Mouse (Mus musculus) Patski (cell line): ENCODE measurements around the gene Eno4. TPM values are rescaled to one million over a fixed set of nuclear protein-coding genes. Genes with fewer than 3 reads are reported as not detected.

ENCODE experiments used
- ATAC-seq: fragments of 100-300 bp; one replicate; pipeline ENCODE4 v1.8.0; 2021
- CTCF ChIA-PET: fragments of 350-600 bp; sonication (Branson Sonifier 250); formaldehyde crosslinking; loops from one replicate; lab custom pipeline; 2022; ENCODE audit warnings: inconsistent platforms; lab: Charles Lee
- POLR2A ChIA-PET: fragments of 350-600 bp; sonication (Branson Sonifier 250); formaldehyde crosslinking; loops from one replicate; lab custom pipeline; 2022; ENCODE audit warnings: antibody characterized with exemption, inconsistent platforms; lab: Charles Lee
- DNase-seq: peaks from one replicate; pipeline ENCODE4 v3.0.0-alpha.2; 2011; ENCODE audit warnings: low read depth, low spot score
- H3K27me3 ChIP-seq: fragments of 371-371 bp; one replicate; pipeline ENCODE4 v1.5.1; 2021
- CTCF ChIP-seq: fragments of 100-300 bp; IDR thresholded peaks from one replicate; pipeline ENCODE4 v1.5.1; 2021
- in situ Hi-C: fragments of 300-500 bp; cut with MboI; formaldehyde crosslinking; loops from 3 replicates; pipeline ENCODE4 v1.11.1; 2018; ENCODE audit warnings: low pct_unique_long_range_greater_than_20kb, mixed read lengths
- polyA plus RNA-seq: library from polyadenylated mRNA; unstranded; gene quantifications from one replicate; pipeline ENCODE4 v1.2.3, GENCODE M21; 2021

The Eno4 gene
- polyA plus RNA-seq, 1 experiment from 2014 or later: 0.92 TPM

DNA sequence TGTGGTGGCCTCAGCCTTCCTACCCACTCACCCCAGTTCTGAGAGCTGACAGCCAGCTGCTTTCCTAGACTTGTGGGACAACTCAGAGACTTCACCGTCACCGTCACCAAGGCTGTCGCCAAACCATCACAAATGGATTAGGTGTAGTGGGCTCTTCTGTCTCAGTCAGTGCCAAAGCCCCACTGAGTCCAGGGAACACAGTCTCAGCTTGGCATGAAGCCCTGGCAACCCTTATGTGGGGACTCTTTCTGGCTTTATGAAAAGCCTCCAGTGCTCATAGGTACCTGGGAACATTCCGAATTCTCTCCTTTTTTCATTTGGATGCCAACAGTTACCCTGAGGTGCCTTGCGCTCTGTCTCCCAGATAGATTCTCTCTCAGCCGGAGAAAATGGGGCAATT lies 29.9 kb upstream of the Eno4 start:
- DNase-seq (no peak), ATAC-seq (no peak)
- no peak for TF ChIP-seq CTCF
- ChIA-PET POLR2A (no interaction called here), CTCF (interaction anchor here (3.8 to 3.9 kb wide), 3 partner anchors 10 to 295 kb away, joined by 16 to 36 read pairs (median 34); no protein-coding TSS in a partner anchor)
- peaks cover 44% of the 10 kb centered on the region for H3K27me3 ChIP-seq
- in situ Hi-C loops: loop anchor here (5.0 kb wide), 1 partner anchor 151 kb away; no protein-coding TSS in a partner anchor

DNA sequence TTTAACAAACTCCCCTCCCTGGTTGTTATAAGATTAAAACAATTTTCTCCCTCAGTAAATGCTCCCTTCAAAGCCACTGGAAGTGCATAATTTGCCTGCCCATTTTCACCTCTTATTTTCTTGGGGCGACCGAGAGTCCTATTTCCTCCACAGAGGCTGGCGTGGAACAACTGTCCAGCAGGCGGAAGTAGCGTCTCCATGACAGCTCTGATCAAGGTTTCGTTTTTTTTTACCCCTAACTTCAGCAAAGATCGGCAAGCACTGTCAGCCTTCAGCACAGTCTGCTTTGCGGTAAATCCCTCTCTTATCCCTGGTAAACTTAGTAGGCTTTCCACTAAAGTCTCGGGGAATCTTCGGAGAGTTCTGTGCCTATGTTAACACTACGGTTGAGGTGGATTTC lies 24.6 kb upstream of the Eno4 start:
- ATAC-seq (peak; percentile 40), DNase-seq (no peak)
- peak; percentile 57 for TF ChIP-seq CTCF
- CTCF ChIA-PET: no interaction called here
- peaks cover 34% of the 10 kb centered on the region for H3K27me3 ChIP-seq
- in situ Hi-C loops: loop anchor here (5.0 kb wide), 1 partner anchor 284 kb away; no protein-coding TSS in a partner anchor
- POLR2A ChIA-PET: no interaction called here

DNA sequence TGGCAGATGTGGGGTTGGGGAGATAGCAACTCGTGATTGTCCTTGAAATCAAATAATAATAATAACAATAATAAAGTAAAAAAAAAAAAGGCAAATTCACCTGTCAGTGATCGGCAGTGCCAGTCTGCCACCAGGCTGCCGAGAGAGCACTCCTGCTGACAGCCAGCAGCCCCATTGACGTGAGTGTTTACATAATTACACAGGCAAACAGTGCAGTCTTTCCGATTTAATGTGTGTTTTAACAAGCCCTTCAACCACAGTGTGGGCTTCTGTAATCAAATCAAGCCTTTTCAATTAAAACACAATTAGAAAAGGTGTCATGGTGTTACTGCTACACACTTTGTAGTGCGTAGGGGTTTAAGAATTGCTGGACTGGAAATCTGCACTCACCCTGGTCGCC lies 24.1 kb upstream of the Eno4 start:
- DNase-seq (no peak), ATAC-seq (no peak)
- H3K27me3 ChIP-seq: peaks cover 30% of the 10 kb centered on the region
- in situ Hi-C loops: loop anchor here (5.0 kb wide), 1 partner anchor 283 kb away; no protein-coding TSS in a partner anchor
- POLR2A ChIA-PET: no interaction called here
- CTCF ChIA-PET: interaction anchor here (0.9 kb wide), 1 partner anchor 278 kb away, joined by 3 read pairs; no protein-coding TSS in a partner anchor
- TF ChIP-seq CTCF: no peak

DNA sequence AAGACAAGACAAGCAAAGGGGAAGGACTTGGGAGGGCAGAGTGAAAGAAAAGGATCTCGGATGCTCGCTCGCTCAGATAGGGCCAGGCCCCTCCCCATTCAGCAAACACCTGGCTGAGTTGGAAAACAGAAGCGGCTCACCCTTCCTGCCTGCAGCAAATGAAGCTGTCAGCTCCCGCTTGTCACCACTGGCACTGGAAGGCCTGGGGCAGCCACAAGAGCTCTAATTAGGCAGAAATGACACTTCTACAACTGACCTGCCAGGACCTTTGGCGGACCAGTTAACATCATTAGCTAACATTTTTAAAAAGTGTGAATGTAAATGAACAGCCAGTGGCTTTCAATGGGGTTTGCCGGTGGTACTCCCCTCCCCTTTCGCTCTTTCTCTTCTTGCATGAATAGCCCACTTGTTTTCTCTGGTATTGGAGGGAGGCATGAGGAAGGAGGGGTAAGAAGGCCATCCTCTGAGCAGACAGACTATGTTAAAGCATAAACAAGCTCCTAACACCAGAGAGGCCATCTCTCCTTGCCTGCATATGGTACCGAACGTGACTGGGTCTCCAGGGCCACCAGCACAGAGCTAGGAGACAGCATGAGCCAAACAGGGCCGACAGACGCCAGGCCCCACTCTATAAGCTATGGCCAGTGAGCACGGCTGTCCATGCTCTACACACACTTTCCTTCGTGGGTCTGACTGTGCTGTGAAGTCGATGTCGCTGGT lies 12.0 kb upstream of the Eno4 start:
- POLR2A ChIA-PET: no interaction called here
- CTCF ChIA-PET: interaction anchor here (1.4 kb wide), 1 partner anchor 268 kb away, joined by 3 read pairs; no protein-coding TSS in a partner anchor
- ATAC-seq (no peak), DNase-seq (no peak)
- in situ Hi-C loops: no loop called here
- no peaks in the 10 kb centered on the region for H3K27me3 ChIP-seq
- no peak for TF ChIP-seq CTCF

DNA sequence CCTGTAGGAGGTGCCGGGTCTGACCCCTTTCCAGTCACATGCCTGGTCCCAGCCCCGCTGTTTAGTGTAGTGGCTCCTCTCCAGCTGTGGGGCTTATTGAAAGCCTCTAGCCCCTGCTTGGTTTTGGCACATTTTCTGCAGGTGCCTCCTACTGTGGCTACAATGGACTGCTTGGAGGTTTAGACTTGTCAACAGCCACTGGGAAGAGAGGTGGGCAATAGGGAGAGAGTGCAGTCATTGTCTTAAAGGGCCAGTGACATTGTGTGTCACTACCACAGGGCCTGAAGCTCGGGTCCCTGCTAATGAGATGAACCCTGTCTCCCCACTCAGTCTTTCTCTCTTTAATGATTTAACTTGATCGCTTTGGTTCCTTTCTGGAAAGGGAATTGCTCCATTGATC lies 10.2 kb upstream of the Eno4 start:
- no peak for DNase-seq
- in situ Hi-C loops: no loop called here
- no peak for TF ChIP-seq CTCF
- ChIA-PET POLR2A (no interaction called here), CTCF (interaction anchor here (2.6 kb wide), 1 partner anchor 10 kb away, joined by 7 read pairs; no protein-coding TSS in a partner anchor)
- ATAC-seq: no peak
- no peaks in the 10 kb centered on the region for H3K27me3 ChIP-seq

DNA sequence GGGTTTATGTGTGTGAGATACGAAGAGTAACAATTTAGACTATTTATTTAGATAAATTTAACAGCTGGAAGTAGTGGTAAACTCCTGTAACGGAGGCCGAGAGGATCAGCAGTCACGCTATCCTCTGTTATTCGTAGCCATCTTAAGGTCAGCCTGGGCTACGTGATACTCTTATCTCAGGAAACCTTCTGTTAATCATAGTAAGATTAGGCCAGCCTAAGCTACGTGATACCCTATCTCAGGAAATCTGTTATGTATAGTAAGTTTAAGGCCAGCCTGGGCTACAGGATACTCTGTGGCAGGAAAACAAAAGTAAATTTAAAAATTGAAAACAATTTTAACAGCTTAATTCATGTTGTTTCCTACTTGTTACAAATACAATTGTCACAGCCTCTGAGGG lies 2.7 kb downstream of the Eno4 start:
- CTCF ChIA-PET: interaction anchor here (0.6 to 0.9 kb wide), 3 partner anchors 37 to 84 kb away, joined by 3 read pairs; no protein-coding TSS in a partner anchor
- H3K27me3 ChIP-seq: peaks cover 6% of the 10 kb centered on the region
- TF ChIP-seq CTCF: no peak
- in situ Hi-C loops: no loop called here
- DNase-seq (no peak), ATAC-seq (no peak)
- POLR2A ChIA-PET: no interaction called here

DNA sequence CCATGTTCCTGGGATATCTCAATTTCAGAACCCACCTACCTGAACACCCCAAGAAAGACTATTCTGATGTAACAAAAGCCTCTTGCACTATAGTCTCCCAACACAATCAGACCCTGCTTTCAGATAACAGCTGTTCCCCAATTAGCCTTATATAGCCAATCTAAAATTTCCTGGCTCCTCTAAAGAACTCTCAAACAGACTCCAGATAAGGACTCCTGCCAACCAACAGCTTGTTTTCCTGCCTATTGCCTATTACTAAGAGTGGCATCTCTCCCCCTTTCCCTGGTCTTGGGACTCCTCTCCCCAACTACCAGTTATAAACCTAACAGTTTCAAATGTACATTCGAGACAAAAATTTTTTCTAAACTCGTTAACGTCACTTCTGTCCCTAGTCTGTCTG lies 8.3 kb downstream of the Eno4 start:
- in situ Hi-C loops: no loop called here
- H3K27me3 ChIP-seq: peaks cover 18% of the 10 kb centered on the region
- no peak for TF ChIP-seq CTCF
- no peak for DNase-seq
- CTCF ChIA-PET: no interaction called here
- POLR2A ChIA-PET: no interaction called here
- ATAC-seq: no peak

DNA sequence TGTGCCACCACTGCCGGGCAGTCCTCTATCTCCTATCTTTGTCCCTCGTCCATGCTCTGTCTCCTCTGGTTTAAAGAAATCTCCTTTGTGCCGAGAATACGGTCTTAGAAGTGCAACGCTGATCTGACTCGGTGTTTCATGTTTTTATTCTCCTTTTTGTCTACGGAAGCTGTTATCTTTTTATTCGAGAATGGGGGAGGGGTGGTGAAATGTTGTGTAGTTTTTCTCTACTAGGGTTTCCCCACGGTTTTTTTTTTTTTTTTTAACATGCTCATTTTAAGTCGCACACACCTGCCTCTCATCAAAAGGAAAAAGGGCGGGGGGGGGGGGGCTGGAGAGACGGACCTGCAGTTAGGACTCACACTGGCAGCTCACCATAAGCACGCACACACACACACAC lies 9.0 kb downstream of the Eno4 start:
- in situ Hi-C loops: no loop called here
- POLR2A ChIA-PET: interaction anchor here (0.7 kb wide), 1 partner anchor 16 kb away, joined by 7 read pairs; no protein-coding TSS in a partner anchor
- DNase-seq: no peak
- ATAC-seq: no peak
- CTCF ChIA-PET: no interaction called here
- TF ChIP-seq CTCF: no peak
- H3K27me3 ChIP-seq: peaks cover 18% of the 10 kb centered on the region

DNA sequence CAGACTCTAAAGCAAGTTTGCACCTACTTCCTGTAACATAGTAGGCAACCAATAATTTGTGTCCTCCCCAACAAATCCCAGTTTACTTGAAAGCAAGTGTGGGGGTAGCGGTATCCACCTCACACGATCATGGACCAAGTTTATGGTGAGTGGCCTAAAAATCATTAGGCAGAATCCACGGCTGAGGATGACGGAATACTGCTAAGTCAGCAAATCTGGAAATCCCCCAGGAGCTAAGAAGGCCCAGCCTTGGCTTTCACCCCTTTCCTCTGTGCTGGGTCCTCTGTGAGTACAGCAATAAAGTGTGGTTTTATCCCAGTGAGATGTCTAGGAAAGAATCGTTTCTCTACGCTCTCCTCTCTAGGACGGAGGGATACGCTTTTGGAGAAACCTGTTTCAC lies 11.6 kb downstream of the Eno4 start:
- ATAC-seq: no peak
- in situ Hi-C loops: no loop called here
- H3K27me3 ChIP-seq: peaks cover 18% of the 10 kb centered on the region
- TF ChIP-seq CTCF: no peak
- CTCF ChIA-PET: no interaction called here
- DNase-seq: no peak
- POLR2A ChIA-PET: no interaction called here

DNA sequence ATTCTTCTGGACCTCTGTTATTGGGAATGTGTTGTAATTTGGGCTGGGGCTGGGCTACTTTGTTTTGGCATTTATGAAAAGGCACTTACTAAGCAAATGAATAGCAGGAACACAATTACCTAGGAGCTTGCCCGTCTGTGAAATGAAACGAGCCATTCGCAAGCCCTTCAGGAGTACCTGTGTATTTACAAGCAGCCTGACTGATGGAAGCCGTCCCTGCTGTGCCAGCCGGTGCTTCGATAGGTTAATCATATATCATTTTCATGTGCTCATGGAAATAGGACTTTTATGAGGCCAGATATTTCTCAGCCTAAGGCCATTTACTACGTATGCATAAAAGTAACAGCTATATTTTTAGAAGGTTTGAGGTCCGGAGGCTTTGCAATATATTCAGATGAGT lies 19.8 kb downstream of the Eno4 start:
- ChIA-PET POLR2A (interaction anchor here (1.0 kb wide), 1 partner anchor 19 kb away, joined by 3 read pairs; the partner anchor contains the start of genes Eno4 and Hspa12a), CTCF (interaction anchor here (0.8 to 1.2 kb wide), 2 partner anchors 10 to 256 kb away, joined by 3 to 5 read pairs; partner anchors contain the start of gene Kcnk18)
- H3K27me3 ChIP-seq: peaks cover 19% of the 10 kb centered on the region
- in situ Hi-C loops: no loop called here
- DNase-seq (no peak), ATAC-seq (no peak)
- TF ChIP-seq CTCF: no peak
